Mouse (Mus musculus): ENCODE measurements around the gene Cdkn1a. TPM values are rescaled to one million over a fixed set of nuclear protein-coding genes. Genes with fewer than 3 reads are reported as not detected.

Gene Cdkn1a
- polyA plus RNA-seq, 1 experiment: 7.6 TPM

- H3K27me3 ChIP-seq (ENCODE audit: control insufficient read depth, insufficient read depth, low read length): peaks cover 5% of the 10 kb centered on the region
- H3K27ac ChIP-seq (ENCODE audit: insufficient read depth, low read length): no peak overlapping the region
- H3K4me3 ChIP-seq (ENCODE audit: extremely low read depth, insufficient read depth, insufficient read length): no peak overlapping the region
- TF ChIP-seq CTCF (IDR thresholded peaks at IDR 0.05; ENCODE audit: extremely low read depth, insufficient read depth, insufficient read length, insufficient replicate concordance) (no peak), POLR2A (IDR thresholded peaks at IDR 0.05; ENCODE audit: low read depth, low read length) (no peak)
- WGBS: 76% methylated on average over 6 of the region's 6 CpGs
- peaks cover 13% of the 10 kb centered on the region for H3K4me1 ChIP-seq (ENCODE audit: control insufficient read depth, insufficient read depth, insufficient read length)
- DNase-seq (ENCODE audit: low read depth in 1 of 2, low spot score in 2 of 2): no peak
- no peaks in the 10 kb centered on the region for H3K36me3 ChIP-seq (ENCODE audit: control insufficient read depth, insufficient read depth, low read length)
These were observed 670 bp downstream of the Cdkn1a start for GRCm38 (mm10) chr17:29091348-29091944.

- Histone ChIP-seq H3K4me3 (ENCODE audit: extremely low read depth, insufficient read depth, insufficient read length) (no peak overlapping the region), H3K4me1 (ENCODE audit: control insufficient read depth, insufficient read depth, insufficient read length) (peaks cover 13% of the 10 kb centered on the region), H3K27ac (ENCODE audit: insufficient read depth, low read length) (no peak overlapping the region), H3K36me3 (ENCODE audit: control insufficient read depth, insufficient read depth, low read length) (no peaks in the 10 kb centered on the region), H3K27me3 (ENCODE audit: control insufficient read depth, insufficient read depth, low read length) (peaks cover 5% of the 10 kb centered on the region)
- 73% methylated on average over 5 of the region's 5 CpGs for WGBS
- TF ChIP-seq CTCF (IDR thresholded peaks at IDR 0.05; ENCODE audit: extremely low read depth, insufficient read depth, insufficient read length, insufficient replicate concordance) (no peak), POLR2A (IDR thresholded peaks at IDR 0.05; ENCODE audit: low read depth, low read length) (no peak)
- no peak for DNase-seq (ENCODE audit: low read depth in 1 of 2, low spot score in 2 of 2)
These were observed 1.7 kb downstream of the Cdkn1a start for GRCm38 (mm10) chr17:29092497-29092896.

- no peak for TF ChIP-seq CTCF (IDR thresholded peaks at IDR 0.05; ENCODE audit: extremely low read depth, insufficient read depth, insufficient read length, insufficient replicate concordance)
- TF ChIP-seq POLR2A (IDR thresholded peaks at IDR 0.05; ENCODE audit: low read depth, low read length): no peak
- 18% methylated on average over 36 of the region's 36 CpGs for WGBS
- peaks cover 5% of the 10 kb centered on the region for H3K27me3 ChIP-seq (ENCODE audit: control insufficient read depth, insufficient read depth, low read length)
- no peak overlapping the region for H3K27ac ChIP-seq (ENCODE audit: insufficient read depth, low read length)
- DNase-seq (ENCODE audit: low read depth in 1 of 2, low spot score in 2 of 2): peak in 1 of 2 experiments; percentile 63
- peaks cover 13% of the 10 kb centered on the region for H3K4me1 ChIP-seq (ENCODE audit: control insufficient read depth, insufficient read depth, insufficient read length)
- peak overlapping the region; percentile 68 for H3K4me3 ChIP-seq (ENCODE audit: extremely low read depth, insufficient read depth, insufficient read length)
- no peaks in the 10 kb centered on the region for H3K36me3 ChIP-seq (ENCODE audit: control insufficient read depth, insufficient read depth, low read length)
These were observed 2.6 kb downstream of the Cdkn1a start for GRCm38 (mm10) chr17:29093110-29093952.

GRCm38 (mm10) chr17:29093961-29094309 is 3.2 kb downstream of the Cdkn1a start:
- WGBS: under 1% methylated on average over 24 of the region's 24 CpGs
- Histone ChIP-seq H3K36me3 (ENCODE audit: control insufficient read depth, insufficient read depth, low read length) (no peaks in the 10 kb centered on the region), H3K4me1 (ENCODE audit: control insufficient read depth, insufficient read depth, insufficient read length) (peaks cover 13% of the 10 kb centered on the region), H3K27ac (ENCODE audit: insufficient read depth, low read length) (no peak overlapping the region), H3K27me3 (ENCODE audit: control insufficient read depth, insufficient read depth, low read length) (peaks cover 5% of the 10 kb centered on the region), H3K4me3 (ENCODE audit: extremely low read depth, insufficient read depth, insufficient read length) (peak overlapping the region; percentile 68)
- DNase-seq (ENCODE audit: low read depth in 1 of 2, low spot score in 2 of 2): no peak
- no peak for TF ChIP-seq POLR2A (IDR thresholded peaks at IDR 0.05; ENCODE audit: low read depth, low read length)
- no peak for TF ChIP-seq CTCF (IDR thresholded peaks at IDR 0.05; ENCODE audit: extremely low read depth, insufficient read depth, insufficient read length, insufficient replicate concordance)

GRCm38 (mm10) chr17:29094310-29095181 is 3.8 kb downstream of the Cdkn1a start:
- DNase-seq (ENCODE audit: low read depth in 1 of 2, low spot score in 2 of 2): no peak
- TF ChIP-seq POLR2A (IDR thresholded peaks at IDR 0.05; ENCODE audit: low read depth, low read length): no peak
- no peak for TF ChIP-seq CTCF (IDR thresholded peaks at IDR 0.05; ENCODE audit: extremely low read depth, insufficient read depth, insufficient read length, insufficient replicate concordance)
- H3K27ac ChIP-seq (ENCODE audit: insufficient read depth, low read length): no peak overlapping the region

GRCm38 (mm10) chr17:29095201-29095733 is 4.5 kb downstream of the Cdkn1a start:
- TF ChIP-seq CTCF (IDR thresholded peaks at IDR 0.05; ENCODE audit: extremely low read depth, insufficient read depth, insufficient read length, insufficient replicate concordance): peak; percentile 97
- no peak; the same call in 1 of the 2 replicates for TF ChIP-seq POLR2A (IDR thresholded peaks at IDR 0.05; ENCODE audit: low read depth, low read length)
- Histone ChIP-seq H3K27me3 (ENCODE audit: control insufficient read depth, insufficient read depth, low read length) (peaks cover 5% of the 10 kb centered on the region), H3K4me1 (ENCODE audit: control insufficient read depth, insufficient read depth, insufficient read length) (peaks cover 13% of the 10 kb centered on the region), H3K36me3 (ENCODE audit: control insufficient read depth, insufficient read depth, low read length) (no peaks in the 10 kb centered on the region), H3K4me3 (ENCODE audit: extremely low read depth, insufficient read depth, insufficient read length) (peak overlapping the region; percentile 68), H3K27ac (ENCODE audit: insufficient read depth, low read length) (peak overlapping the region; percentile 41; the same call in 1 of the 2 replicates)
- WGBS: under 1% methylated on average over 44 of the region's 44 CpGs
- DNase-seq (ENCODE audit: low read depth in 1 of 2, low spot score in 2 of 2): peak; percentile 82 to 91

More at GRCm38 (mm10) chr17:29094310-29095181, 3.8 kb downstream of the Cdkn1a start:
- peaks cover 13% of the 10 kb centered on the region for H3K4me1 ChIP-seq (ENCODE audit: control insufficient read depth, insufficient read depth, insufficient read length)
- H3K36me3 ChIP-seq (ENCODE audit: control insufficient read depth, insufficient read depth, low read length): no peaks in the 10 kb centered on the region
- H3K27me3 ChIP-seq (ENCODE audit: control insufficient read depth, insufficient read depth, low read length): peaks cover 5% of the 10 kb centered on the region
- under 1% methylated on average over 70 of the region's 71 CpGs for WGBS
- H3K4me3 ChIP-seq (ENCODE audit: extremely low read depth, insufficient read depth, insufficient read length): peak overlapping the region; percentile 68

Data from spleen, adult 2 months (tissue).